Mouse (Mus musculus) bone marrow, adult 2 months (tissue): ENCODE results near the gene St8sia1. TPM values are rescaled to one million over a fixed set of nuclear protein-coding genes. Genes with fewer than 3 reads are reported as not detected.

Source experiments
- H3K27ac ChIP-seq: fragments of 200-500 bp; 2 replicates; pipeline ENCODE4 v1.5.1; 2012; ENCODE audit warnings: low read depth, mild to moderate bottlenecking, control low read depth, inconsistent platforms, low read length; ENCODE audit not compliant: control insufficient read depth, poor library complexity, insufficient read depth
- H3K4me1 ChIP-seq: fragments of 200-500 bp; 2 replicates; pipeline ENCODE4 v1.6.1; 2011; ENCODE audit warnings: low read length; ENCODE audit not compliant: control insufficient read depth, insufficient read depth
- H3K4me3 ChIP-seq: fragments of 200-500 bp; replicated peaks from 2 replicates; pipeline ENCODE3; 2011; ENCODE audit warnings: mild to moderate bottlenecking, low read depth, low read length, control low read depth; ENCODE audit not compliant: control insufficient read depth
- CTCF ChIP-seq: fragments of 200-500 bp; IDR thresholded peaks from 2 replicates; pipeline ENCODE4 v1.5.1; 2011; ENCODE audit warnings: low read length, control low read depth; ENCODE audit not compliant: control insufficient read depth, insufficient read depth
- POLR2A ChIP-seq: fragments of 200-500 bp; IDR thresholded peaks from 2 replicates; pipeline ENCODE4 v1.6.1; 2011; ENCODE audit warnings: low read depth, mild to moderate bottlenecking, control low read depth, low read length, borderline replicate concordance; ENCODE audit not compliant: control insufficient read depth
- WGBS: fragments of 180-500 bp; shearing (Covaris S2); methylation state at CpG from one replicate; pipeline ENCODE4 v1.1.7; 2018; 5-methylcytosine and 5-hydroxymethylcytosine counted together
- polyA plus RNA-seq: library from polyadenylated mRNA; stranded (reverse); fragments of >200 nt; gene quantifications from 2 replicates; pipeline ENCODE4 v1.2.4, GENCODE M21; 2011; ENCODE audit warnings: low replicate concordance; ENCODE audit not compliant: missing spikeins, insufficient read depth, insufficient read length

Gene St8sia1
- polyA plus RNA-seq, 1 experiment, result 0.47 TPM

DNA sequence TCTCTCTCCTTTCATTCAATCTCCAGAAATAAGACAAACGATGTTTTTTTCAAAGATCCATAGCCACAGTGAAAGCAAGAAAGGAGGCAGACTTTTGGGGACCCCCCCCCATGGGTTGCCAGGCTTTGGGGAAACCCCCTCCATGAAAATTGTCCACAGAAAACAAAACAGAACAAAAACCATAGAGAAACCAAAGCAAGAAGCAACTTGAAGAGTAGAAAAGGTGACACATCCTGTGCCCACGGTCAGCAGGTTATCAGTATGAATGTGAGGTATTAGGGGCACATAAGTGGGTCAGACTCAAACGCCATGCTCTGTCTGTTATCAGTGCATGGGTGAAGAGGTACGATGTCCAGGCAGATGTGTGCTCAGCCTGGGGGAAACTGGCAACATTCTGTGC lies 129.3 kb downstream of the St8sia1 start:
- Histone ChIP-seq H3K4me3 (no peak overlapping the region), H3K4me1 (peaks cover 2% of the 10 kb centered on the region), H3K27ac (no peak overlapping the region)
- 63% methylated on average over 4 of the region's 4 CpGs for WGBS
- TF ChIP-seq POLR2A, result no peak
- no peak for TF ChIP-seq CTCF

DNA sequence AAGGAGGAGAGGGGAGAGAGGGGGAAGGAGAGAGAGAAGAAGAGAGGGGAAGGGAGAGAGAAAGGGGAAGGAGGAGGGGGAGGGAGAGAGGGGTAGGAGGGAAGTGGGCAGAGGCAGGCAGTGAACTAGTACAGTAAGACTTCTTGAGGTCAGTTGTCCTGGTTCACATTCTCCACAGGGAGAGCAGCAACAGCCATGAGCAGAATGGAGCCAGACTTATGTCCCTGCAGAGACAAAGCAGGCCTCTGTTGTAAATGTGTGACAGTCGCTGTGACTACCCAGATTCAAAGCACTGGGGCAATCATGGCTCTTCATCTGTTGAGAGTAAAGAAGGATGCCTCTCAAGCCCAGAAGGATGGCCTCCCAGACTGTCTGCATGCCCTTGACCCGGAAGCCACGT lies 132.5 kb downstream of the St8sia1 start:
- TF ChIP-seq CTCF, result no peak
- TF ChIP-seq POLR2A, result no peak
- H3K4me3 ChIP-seq, result no peak overlapping the region
- H3K4me1 ChIP-seq, result peaks cover 2% of the 10 kb centered on the region
- 36% methylated on average over 3 of the region's 3 CpGs for WGBS
- H3K27ac ChIP-seq, result no peak overlapping the region

DNA sequence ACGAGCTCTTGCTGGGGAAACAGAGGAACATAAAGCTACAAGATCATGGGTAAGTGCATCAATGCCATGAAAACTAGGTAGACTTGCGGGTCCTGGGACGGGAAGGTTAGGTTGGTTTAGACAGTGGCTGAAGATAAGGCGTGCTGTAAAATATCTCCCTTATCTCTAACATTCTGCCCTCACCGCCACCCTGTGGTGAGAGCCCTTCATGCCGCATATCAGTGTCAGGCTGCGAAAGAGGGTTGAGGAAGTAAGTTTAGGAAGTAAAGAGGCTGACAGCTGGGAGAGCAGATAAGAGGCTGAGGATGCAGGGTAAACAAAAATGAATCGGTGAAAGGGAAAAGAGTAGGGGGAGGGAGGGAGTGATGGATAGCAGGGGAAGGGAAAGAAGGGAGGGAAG lies 133.0 kb downstream of the St8sia1 start:
- peaks cover 2% of the 10 kb centered on the region for H3K4me1 ChIP-seq
- H3K27ac ChIP-seq, result no peak overlapping the region
- H3K4me3 ChIP-seq, result no peak overlapping the region
- WGBS, result 3% methylated on average over 8 of the region's 8 CpGs
- TF ChIP-seq CTCF, result peak; percentile 43
- TF ChIP-seq POLR2A, result no peak

DNA sequence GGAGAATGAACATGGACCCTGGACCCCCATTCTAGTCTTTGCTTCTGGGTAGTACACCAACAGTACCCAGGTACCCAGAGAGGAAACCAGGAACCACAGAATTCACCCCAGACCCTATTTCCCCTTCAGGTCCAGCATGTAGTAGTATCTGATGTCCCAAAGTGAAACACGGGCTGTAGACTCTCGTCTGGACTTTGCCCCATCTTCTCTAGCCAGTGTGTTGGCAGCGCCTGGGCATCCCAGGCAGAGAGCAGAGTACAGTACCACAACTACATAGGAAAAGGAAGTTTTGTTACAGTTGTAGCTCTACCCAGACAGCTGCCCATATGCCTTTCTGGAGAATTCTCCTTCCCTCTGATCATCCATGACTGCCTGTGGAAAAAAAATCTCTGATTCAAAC lies 134.0 kb downstream of the St8sia1 start:
- Histone ChIP-seq H3K4me3 (no peak overlapping the region), H3K27ac (no peak overlapping the region), H3K4me1 (peaks cover 2% of the 10 kb centered on the region)
- TF ChIP-seq POLR2A (no peak), CTCF (no peak)
- 62% methylated on average over 3 of the region's 3 CpGs for WGBS

DNA sequence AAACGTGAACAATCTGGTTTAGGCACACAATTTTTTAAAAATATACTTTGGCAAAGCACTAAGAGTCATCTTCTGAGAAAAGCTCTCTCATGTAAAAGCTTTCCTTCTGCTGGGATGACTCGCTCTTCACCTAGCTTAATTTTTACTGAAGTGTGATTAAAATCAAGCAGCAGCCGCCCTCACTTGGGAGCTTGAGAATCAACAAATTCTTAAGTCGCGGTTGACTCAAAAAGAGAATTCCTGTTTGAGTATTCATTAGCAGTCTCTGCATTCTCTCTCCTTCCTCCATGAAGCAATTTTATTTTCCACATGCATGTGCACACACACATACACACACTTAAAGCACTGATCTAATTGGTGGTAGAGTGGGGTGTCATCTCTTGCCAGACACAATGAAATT lies 138.8 kb downstream of the St8sia1 start:
- no peaks in the 10 kb centered on the region for H3K4me1 ChIP-seq
- no peak overlapping the region for H3K4me3 ChIP-seq
- H3K27ac ChIP-seq, result no peak overlapping the region
- TF ChIP-seq POLR2A (no peak), CTCF (no peak)
- WGBS, result 79% methylated on average over 5 of the region's 5 CpGs

DNA sequence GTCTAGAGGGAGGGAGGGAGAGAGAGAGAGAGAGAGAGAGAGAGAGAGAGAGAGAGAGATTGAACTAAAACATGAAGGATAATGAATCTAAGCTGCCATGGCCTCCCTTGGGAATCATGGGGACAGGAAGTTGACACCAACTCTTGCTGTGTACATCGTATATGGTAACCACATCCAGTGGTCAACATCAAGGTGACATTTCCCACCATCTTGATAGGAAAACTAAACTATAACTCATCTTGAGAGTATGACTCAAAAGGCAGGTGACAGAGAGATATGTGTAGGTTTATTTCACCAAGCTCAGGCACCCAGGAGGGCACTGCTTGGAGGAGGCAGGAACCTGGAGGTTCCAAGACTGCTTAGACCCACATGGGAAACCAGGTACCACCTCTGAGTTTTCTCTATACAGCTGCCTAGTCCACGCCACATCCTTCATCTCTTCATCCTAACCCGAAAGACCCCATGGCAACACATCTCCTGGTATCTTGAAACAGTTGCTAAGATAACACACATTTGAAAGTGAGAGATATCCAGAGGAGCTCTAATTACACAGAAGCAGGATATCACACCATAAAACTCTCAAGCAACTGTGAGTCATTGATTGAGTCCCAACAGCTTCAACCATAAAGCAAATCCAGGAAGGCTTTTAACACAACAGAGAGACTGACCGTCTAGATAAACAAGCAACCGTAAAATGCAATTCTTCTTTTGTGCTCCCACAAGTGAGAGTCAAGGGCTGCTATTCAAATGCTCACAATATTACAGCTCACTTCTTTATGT lies 141.1 kb downstream of the St8sia1 start:
- TF ChIP-seq POLR2A, result no peak
- no peak for TF ChIP-seq CTCF

DNA sequence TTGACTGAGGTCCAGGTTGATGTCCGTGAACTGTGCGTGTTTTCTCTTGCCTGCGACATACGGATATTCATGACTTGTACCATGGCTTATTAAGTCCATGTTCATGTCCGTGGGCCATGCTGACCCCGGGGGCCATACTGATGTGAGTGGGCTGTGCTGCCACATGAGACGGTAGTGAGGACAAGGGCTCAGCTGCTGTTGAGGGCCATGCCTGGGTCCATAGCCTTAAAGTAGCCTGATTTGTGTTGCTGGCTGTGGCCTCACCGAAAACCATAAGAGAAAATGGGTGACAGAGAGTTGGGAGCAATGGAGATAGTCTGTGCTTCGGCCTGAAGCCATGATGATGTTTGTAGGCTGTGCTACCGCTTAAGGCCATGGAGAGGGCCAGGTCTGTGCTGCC lies 145.9 kb downstream of the St8sia1 start:
- TF ChIP-seq CTCF, result no peak
- no peak for TF ChIP-seq POLR2A
- Histone ChIP-seq H3K4me1 (no peaks in the 10 kb centered on the region), H3K27ac (no peak overlapping the region), H3K4me3 (no peak overlapping the region)
- 89% methylated on average over 10 of the region's 10 CpGs for WGBS

More for the DNA sequence above, 141.1 kb downstream of the St8sia1 start:
- Histone ChIP-seq H3K27ac (no peak overlapping the region), H3K4me1 (no peaks in the 10 kb centered on the region), H3K4me3 (no peak overlapping the region)
- WGBS, result 58% methylated on average over 5 of the region's 5 CpGs

DNA sequence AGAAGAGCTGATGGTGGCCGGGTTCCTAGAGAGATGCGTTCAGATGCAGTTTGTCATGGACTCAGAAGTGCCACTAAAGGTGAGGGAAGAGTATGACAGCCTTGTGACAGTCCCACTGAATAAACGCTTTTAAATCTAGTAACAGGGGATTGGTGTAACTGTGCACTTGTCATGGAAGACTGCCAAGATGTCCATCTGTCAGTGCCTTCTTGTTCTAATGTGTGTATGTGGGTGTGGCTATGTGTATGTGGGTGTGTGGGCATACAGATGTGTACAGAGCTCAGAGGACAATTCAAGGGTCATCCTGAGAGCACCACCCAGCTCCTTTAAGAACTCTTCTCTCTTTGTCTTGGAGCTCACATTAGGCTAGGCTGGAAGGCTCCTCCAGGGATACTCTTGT lies 148.7 kb downstream of the St8sia1 start:
- TF ChIP-seq POLR2A (no peak), CTCF (no peak)
- H3K4me1 ChIP-seq, result no peaks in the 10 kb centered on the region
- 78% methylated on average over 3 of the region's 3 CpGs for WGBS
- H3K4me3 ChIP-seq, result no peak overlapping the region
- H3K27ac ChIP-seq, result no peak overlapping the region
